Mouse (Mus musculus) ES-E14 (cell line): ENCODE measurements around the gene Xk.
"Not testable (repeated sequence)": the region's sequence is repeated elsewhere in the genome, so short reads cannot be mapped to it uniquely, and the experiment has no call there.

Experiments
- CHD2 ChIP-seq: IDR thresholded peaks from 2 replicates; pipeline ENCODE4 v1.6.1; 2014; ENCODE audit warnings: mild to moderate bottlenecking, low read depth, low read length, inconsistent platforms
- ZC3H11A ChIP-seq: IDR thresholded peaks from 2 replicates; pipeline ENCODE4 v1.6.1; 2012; ENCODE audit warnings: low read depth, mild to moderate bottlenecking, inconsistent platforms, low read length, borderline replicate concordance
- ZNF384 ChIP-seq: IDR thresholded peaks from 2 replicates; pipeline ENCODE4 v1.6.1; 2012; ENCODE audit warnings: low read depth, low read length, inconsistent platforms

- TF ChIP-seq CHD2, ZNF384, ZC3H11A: not testable (repeated sequence)
Observed at GRCm38 (mm10) chrX:9316457-9316856, 43.9 kb downstream of the Xk start.
